In genomic region chr7:96210525-96211369, GRCm38 (mm10) we compare ENCODE assay signal across 9 mouse cellular contexts. TPM values are rescaled to one million over a fixed set of nuclear protein-coding genes. Genes with fewer than 3 reads are reported as not detected.
DNase-seq lines count a peak whose midpoint lies in the region; ATAC-seq and TF ChIP-seq lines count a peak whose summit lies in the region.
"Had no signal": no experiment of that assay in that cellular context is flagged by ENCODE, and none has a peak within 500 bp of the region (broad histone marks: within the 10 kb centered on the region; RNA-seq: fewer than 3 reads in every experiment).

No protein-coding gene starts in this region.

- peaks cover 2% of the 10 kb centered on the region; the same call in 1 of the 2 replicates for H3K4me1 ChIP-seq in spleen, adult 2 months (ENCODE audit: control insufficient read depth, insufficient read depth, insufficient read length)
- H3K4me1 ChIP-seq in heart, embryonic 12.5 days (replicated peaks) = peaks cover 15% of the 10 kb centered on the region
- peaks cover 36% of the 10 kb centered on the region for H3K4me1 ChIP-seq in kidney, embryonic 15.5 days
- peaks cover 3% of the 10 kb centered on the region for H3K4me1 ChIP-seq in liver, embryonic 16.5 days (ENCODE audit: control insufficient read depth, low read depth, low read length)

- WGBS in spleen, adult 2 months = 4% methylated on average over 62 of the region's 62 CpGs
- WGBS in heart, embryonic 12.5 days = under 1% methylated on average over 58 of the region's 62 CpGs
- under 1% methylated on average over 59 of the region's 62 CpGs for WGBS in kidney, embryonic 15.5 days
- WGBS in liver, embryonic 16.5 days (ENCODE audit: insufficient replicate concordance) = 1% methylated on average over 61 of the region's 62 CpGs

- H3K9me3 ChIP-seq in heart, embryonic 12.5 days (replicated peaks) = no peaks in the 10 kb centered on the region
- H3K9me3 ChIP-seq in kidney, embryonic 15.5 days (replicated peaks) = no peaks in the 10 kb centered on the region
- H3K9me3 ChIP-seq in liver, embryonic 16.5 days (replicated peaks; ENCODE audit: control insufficient read depth, low read length) = no peaks in the 10 kb centered on the region

- TF ChIP-seq POLR2A in spleen, adult 2 months (IDR thresholded peaks at IDR 0.05; ENCODE audit: low read depth, low read length) = no peak

- H3K4me3 ChIP-seq in spleen, adult 2 months (ENCODE audit: extremely low read depth, insufficient read depth, insufficient read length) = peak overlapping the region; percentile 17; the same call in 1 of the 2 replicates
- H3K4me3 ChIP-seq in heart, embryonic 12.5 days = peak overlapping the region; percentile 59
- H3K4me3 ChIP-seq in kidney, embryonic 15.5 days (replicated peaks) = peak overlapping the region; percentile 66
- H3K4me3 ChIP-seq in liver, embryonic 16.5 days (ENCODE audit: low read depth, low read length) = peak overlapping the region; percentile 30

- H3K27me3 ChIP-seq in spleen, adult 2 months (ENCODE audit: control insufficient read depth, insufficient read depth, low read length) = peaks cover 27% of the 10 kb centered on the region
- H3K27me3 ChIP-seq in heart, embryonic 12.5 days (replicated peaks) = peaks cover 45% of the 10 kb centered on the region
- peaks cover 23% of the 10 kb centered on the region; the same call in 1 of the 2 replicates for H3K27me3 ChIP-seq in kidney, embryonic 15.5 days
- peaks cover 61% of the 10 kb centered on the region for H3K27me3 ChIP-seq in liver, embryonic 16.5 days (ENCODE audit: control insufficient read depth, insufficient read depth, low read depth, low read length)

- TF ChIP-seq CTCF in spleen, adult 2 months (IDR thresholded peaks at IDR 0.05; ENCODE audit: extremely low read depth, insufficient read depth, insufficient read length, insufficient replicate concordance) = no peak

- peak overlapping the region; percentile 68 for H3K9ac ChIP-seq in heart, embryonic 12.5 days
- H3K9ac ChIP-seq in kidney, embryonic 15.5 days = peak overlapping the region; percentile 74
- H3K9ac ChIP-seq in liver, embryonic 16.5 days (ENCODE audit: low read depth, low read length) = no peak overlapping the region

- no peak overlapping the region for H3K27ac ChIP-seq in spleen, adult 2 months (ENCODE audit: insufficient read depth, low read length)
- no peak overlapping the region for H3K27ac ChIP-seq in heart, embryonic 12.5 days (ENCODE audit: poor library complexity, severe bottlenecking)
- peak overlapping the region; percentile 70 for H3K27ac ChIP-seq in kidney, embryonic 15.5 days
- no peak overlapping the region for H3K27ac ChIP-seq in liver, embryonic 16.5 days (ENCODE audit: low read length)
- H3K27ac ChIP-seq: macrophage had no signal

- DNase-seq in spleen, adult 2 months (ENCODE audit: low read depth in 1 of 2, low spot score in 2 of 2) = no peak
- no peak for DNase-seq in spleen, adult 12 weeks (ENCODE audit: low spot score)
- peak; percentile 15 to 19 for DNase-seq in cerebellum, postnatal 36 days
- peak; percentile 77 for DNase-seq in retina, embryonic 14.5 days (ENCODE audit: low spot score)

- ATAC-seq in heart, embryonic 12.5 days (ENCODE audit: insufficient number of reproducible peaks, low FRiP score) = peak; percentile 36
- peak; percentile 66 for ATAC-seq in kidney, embryonic 15.5 days (replicated peaks; ENCODE audit: low FRiP score)
- ATAC-seq in liver, embryonic 16.5 days (ENCODE audit: low read depth) = no peak
- ATAC-seq in megakaryocyte, adult 5-6 weeks (ENCODE audit: poor library complexity, severe bottlenecking) = no peak

- H3K36me3 ChIP-seq in spleen, adult 2 months (ENCODE audit: control insufficient read depth, insufficient read depth, low read length) = no peaks in the 10 kb centered on the region
- no peaks in the 10 kb centered on the region for H3K36me3 ChIP-seq in heart, embryonic 12.5 days
- no peaks in the 10 kb centered on the region for H3K36me3 ChIP-seq in kidney, embryonic 15.5 days
- no peaks in the 10 kb centered on the region for H3K36me3 ChIP-seq in liver, embryonic 16.5 days (ENCODE audit: control insufficient read depth, insufficient read depth)

- H3K4me2 ChIP-seq in heart, embryonic 12.5 days = peak overlapping the region; percentile 87
- peak overlapping the region; percentile 95 for H3K4me2 ChIP-seq in kidney, embryonic 15.5 days
- H3K4me2 ChIP-seq in liver, embryonic 16.5 days (ENCODE audit: low read depth, low read length) = peak overlapping the region; percentile 45

RNA-seq across cellular contexts. Expression of gene Tenm4, which starts 39.7 kb away (rescaled TPM):
- 0.89 and 1.2 TPM in 2 replicates for polyA plus RNA-seq in spleen, adult 2 months (2012; rRNA removed)
- 9.9 and 10.2 TPM in 2 replicates for polyA plus RNA-seq in heart, embryonic 12.5 days (2016; fragmentation: Nextera tagmentation; extraction: Ambion mirVana)
- 36.4 and 42.7 TPM in 2 replicates for polyA plus RNA-seq in kidney, embryonic 15.5 days (2015; fragmentation: Nextera tagmentation; extraction: Ambion mirVana)
- polyA plus RNA-seq in liver, embryonic 16.5 days (2015; fragmentation: Nextera tagmentation; extraction: Ambion mirVana) = 1.8 and 2.4 TPM in 2 replicates
- not detected in 2 replicates for total RNA-seq in megakaryocyte, adult 5-6 weeks (2015)
- under 0.01 TPM in 1 of 2 replicates, not detected in the other for total RNA-seq in megakaryocyte, adult 5-6 weeks (2017)

Comparison
In these comparisons a context has a peak if more than half of its experiments do, and no peak if none do; other contexts are left out.
1. DNase-seq: peak in cerebellum, postnatal 36 days (2 of 2) and retina, embryonic 14.5 days (single experiment); none in spleen, adult 2 months (0 of 2) and spleen, adult 12 weeks (single experiment).
2. ATAC-seq: peak in heart, embryonic 12.5 days (single experiment) and kidney, embryonic 15.5 days (single experiment); none in liver, embryonic 16.5 days (single experiment) and megakaryocyte, adult 5-6 weeks (single experiment).
3. H3K4me2 ChIP-seq: peak in every context shown above with its lines; median percentile 95 in kidney, embryonic 15.5 days; 87 in heart, embryonic 12.5 days; 45 in liver, embryonic 16.5 days.
4. Peak in every context shown above with its lines, with median percentiles within 50 percentile points of each other: H3K4me3 ChIP-seq.